ENCODE assay signal across 32 mouse cellular contexts in genomic region chr1:130850405-130850804, GRCm38 (mm10). TPM values are rescaled to one million over a fixed set of nuclear protein-coding genes. Genes with fewer than 3 reads are reported as not detected.
DNase-seq lines count a peak whose midpoint lies in the region; ATAC-seq and TF ChIP-seq lines count a peak whose summit lies in the region.
"Had no signal": no experiment of that assay in that cellular context is flagged by ENCODE, and none has a peak within 500 bp of the region (broad histone marks: within the 10 kb centered on the region; RNA-seq: fewer than 3 reads in every experiment).

No protein-coding gene starts in this region.

- no peaks in the 10 kb centered on the region for H3K36me3 ChIP-seq in thymus, adult 2 months (ENCODE audit: control insufficient read depth, insufficient read depth, low read length)
- H3K36me3 ChIP-seq: embryonic facial prominence, embryonic 15.5 days; heart, embryonic 12.5 days had no signal

- no peaks in the 10 kb centered on the region for H3K4me1 ChIP-seq in thymus, adult 2 months (replicated peaks; ENCODE audit: control insufficient read depth, insufficient read depth, low read length)
- H3K4me1 ChIP-seq: embryonic facial prominence, embryonic 15.5 days had no signal

- DNase-seq in heart, adult 11 months: peak; percentile 83
- DNase-seq in heart, postnatal 4 days: no peak
- no peak for DNase-seq in thymus, adult 2 months
- DNase-seq in thymus, postnatal 25 days: no peak
- no peak for DNase-seq in kidney, postnatal 14 days
- DNase-seq in ovary, postnatal 36 days (ENCODE audit: low spot score): no peak
- DNase-seq: adrenal gland, postnatal 14 days; cerebellum, adult 9-11 months; gastrocnemius, postnatal 10 days; heart, adult 18-20 months; heart, postnatal 10 days; kidney, adult 18-20 months; lung, adult 18-20 months; lung, postnatal 14 days; midbrain, embryonic 14.5 days; retina, postnatal 1 day; right cerebral cortex, postnatal 4 days; thymus, postnatal 4 days had no signal

- TF ChIP-seq CTCF in thymus, adult 2 months (IDR thresholded peaks at IDR 0.05; ENCODE audit: borderline replicate concordance, control insufficient read depth, extremely low read depth, insufficient read depth, low read length, poor library complexity): no peak

- peak overlapping the region; percentile 29; the same call in 1 of the 2 replicates for H3K27ac ChIP-seq in thymus, adult 2 months (ENCODE audit: control insufficient read depth, insufficient read depth, low read length)
- H3K27ac ChIP-seq: embryonic facial prominence, embryonic 15.5 days had no signal

- H3K27me3 ChIP-seq in thymus, adult 2 months (ENCODE audit: control insufficient read depth, insufficient read depth, low read length): no peaks in the 10 kb centered on the region; the same call in 1 of the 2 replicates
- H3K27me3 ChIP-seq: embryonic facial prominence, embryonic 15.5 days had no signal

- 67% methylated on average over 5 of the region's 5 CpGs for WGBS in thymus, adult 2 months

- peak; percentile 88 for ATAC-seq in inflammation-experienced regulatory T-cells, adult 6 months
- ATAC-seq: forebrain, embryonic 14.5 days had no signal

- TF ChIP-seq POLR2A in thymus, adult 2 months (IDR thresholded peaks at IDR 0.05; ENCODE audit: control insufficient read depth, extremely low read depth, insufficient read depth, low read length, poor library complexity): no peak

- H3K4me3 ChIP-seq in thymus, adult 2 months (ENCODE audit: control insufficient read depth, insufficient read depth, low read length): no peak overlapping the region
- H3K4me3 ChIP-seq: embryonic facial prominence, embryonic 15.5 days; heart, embryonic 12.5 days had no signal

RNA-seq across cellular contexts. Expression of gene Fcmr, which starts 15.1 kb away (rescaled TPM):
- 1 to 10 TPM in 1 of 2 experiments, under 1 TPM in 1; 0.63 to 1.2 TPM for total RNA-seq in heart, postnatal 4 days (2021)
- 9.7 and 15.4 TPM in 2 replicates for polyA plus RNA-seq in thymus, adult 2 months (2012; rRNA removed)
- 1 to 10 TPM in 2 of 3 experiments, not detected in 1; 2.2 to 2.7 TPM for polyA plus RNA-seq in inflammation-experienced regulatory T-cells, adult 6 months (2017; shearing (Covaris generic))
- total RNA-seq: common myeloid progenitor, adult 5-6 weeks; layer of hippocampus, postnatal 10 days had no signal
- polyA plus RNA-seq: embryonic facial prominence, embryonic 15.5 days; forebrain, embryonic 14.5 days; hindbrain, embryonic 11.5 days; midbrain, embryonic 14.5 days; neural tube, embryonic 11.5 days; stomach, embryonic 14.5 days had no signal

RNA-seq across cellular contexts. Expression of gene Pigr, which starts 23.9 kb away (rescaled TPM):
- total RNA-seq in heart, postnatal 4 days (2021): not detected
- 3.0 and 4.3 TPM in 2 replicates for polyA plus RNA-seq in thymus, adult 2 months (2012; rRNA removed)
- under 1 TPM in 1 of 3 experiments, not detected in 2; 0.19 TPM for polyA plus RNA-seq in inflammation-experienced regulatory T-cells, adult 6 months (2017; shearing (Covaris generic))
- total RNA-seq: common myeloid progenitor, adult 5-6 weeks; gastrocnemius, postnatal 10 days; heart, postnatal 10 days; layer of hippocampus, postnatal 10 days; megakaryocyte-erythroid progenitor cell, adult 5-6 weeks had no signal
- polyA plus RNA-seq: forebrain, embryonic 14.5 days; heart, embryonic 12.5 days; hindbrain, embryonic 11.5 days; kidney, embryonic 16.5 days; limb, embryonic 11.5 days; midbrain, embryonic 14.5 days; neural tube, embryonic 11.5 days; stomach, embryonic 14.5 days had no signal

RNA-seq across cellular contexts. Expression of gene Il24, which starts 36.8 kb away (rescaled TPM):
- total RNA-seq in heart, postnatal 4 days (2021): not detected
- 0.26 and 0.28 TPM in 2 replicates for polyA plus RNA-seq in thymus, adult 2 months (2012; rRNA removed)
- polyA plus RNA-seq in inflammation-experienced regulatory T-cells, adult 6 months (2017; shearing (Covaris generic)): not detected
- total RNA-seq: adrenal gland, postnatal 14 days; common myeloid progenitor, adult 5-6 weeks; gastrocnemius, postnatal 10 days; heart, adult 18-20 months; heart, postnatal 10 days; layer of hippocampus, postnatal 10 days; left cerebral cortex, adult 8-10 months; liver, adult 2 months; megakaryocyte-erythroid progenitor cell, adult 5-6 weeks had no signal
- polyA plus RNA-seq: embryonic facial prominence, embryonic 15.5 days; forebrain, embryonic 14.5 days; heart, embryonic 12.5 days; hindbrain, embryonic 11.5 days; kidney, embryonic 16.5 days; limb, embryonic 11.5 days; liver, adult 2 months; midbrain, embryonic 14.5 days; neural tube, embryonic 11.5 days; stomach, embryonic 14.5 days had no signal

RNA-seq across cellular contexts. Expression of gene Fcamr, which starts 49.7 kb away (rescaled TPM):
- total RNA-seq in heart, postnatal 4 days (2021): under 1 TPM; 0.38 to 0.76 TPM
- 0.11 and 0.28 TPM in 2 replicates for polyA plus RNA-seq in thymus, adult 2 months (2012; rRNA removed)
- polyA plus RNA-seq in inflammation-experienced regulatory T-cells, adult 6 months (2017; shearing (Covaris generic)): under 1 TPM in 1 of 3 experiments, not detected in 2; 0.19 TPM
- total RNA-seq: adrenal gland, postnatal 14 days; common myeloid progenitor, adult 5-6 weeks; gastrocnemius, postnatal 10 days; layer of hippocampus, postnatal 10 days; left cerebral cortex, adult 8-10 months; megakaryocyte-erythroid progenitor cell, adult 5-6 weeks had no signal
- polyA plus RNA-seq: forebrain, embryonic 14.5 days; hindbrain, embryonic 11.5 days; kidney, embryonic 16.5 days; limb, embryonic 11.5 days; midbrain, embryonic 14.5 days; neural tube, embryonic 11.5 days had no signal
